Mouse (Mus musculus) heart, adult 2 months (tissue): ENCODE results near the gene Ntn1.

Experiments used
- CTCF ChIP-seq: fragments of 200-600 bp; IDR thresholded peaks from 2 replicates; pipeline ENCODE4 v1.8.1; 2022; ENCODE audit warnings: antibody characterized with exemption, mild to moderate bottlenecking, moderate library complexity
- POLR2A ChIP-seq: fragments of 200-500 bp; IDR thresholded peaks from 2 replicates; pipeline ENCODE4 v1.6.1; 2011; ENCODE audit warnings: mild to moderate bottlenecking, low read depth, low read length, control low read depth; ENCODE audit not compliant: insufficient read depth

GRCm38 (mm10) chr11:68378419-68378818 is 22.2 kb downstream of the Ntn1 start:
- TF ChIP-seq POLR2A (no peak), CTCF (no peak)
